Mouse (Mus musculus) CH12.LX (cell line): ENCODE measurements around the gene Cav1. TPM values are rescaled to one million over a fixed set of nuclear protein-coding genes. Genes with fewer than 3 reads are reported as not detected.

Experiments used
- DNase-seq: peaks from one replicate; pipeline ENCODE4 v3.0.0-alpha.2; 2013; ENCODE audit errors: extremely low read depth
- H3K27ac ChIP-seq: 2 replicates; pipeline ENCODE4 v1.5.1; 2012; ENCODE audit warnings: low read depth, mild to moderate bottlenecking, control low read depth, moderate library complexity; ENCODE audit not compliant: insufficient read depth
- H3K27me3 ChIP-seq: replicated peaks from 2 replicates; pipeline ENCODE3; 2012; ENCODE audit warnings: inconsistent platforms
- H3K36me3 ChIP-seq, 2 experiments: replicated peaks in 1 of 2; 2 replicates each; pipeline versions ENCODE3 to v1.6.1; 2012; ENCODE audit warnings: inconsistent platforms in 1 of 2, low read length in 1 of 2, mild to moderate bottlenecking in 1 of 2, mixed read lengths in 1 of 2, moderate library complexity in 1 of 2; ENCODE audit not compliant: control insufficient read depth in 1 of 2, insufficient read depth in 1 of 2
- H3K4me1 ChIP-seq, 2 experiments: 2 replicates each; pipeline ENCODE4 v1.6.1; 2012; ENCODE audit warnings: inconsistent platforms in 1 of 2, moderate library complexity in 1 of 2; ENCODE audit not compliant: insufficient read depth in 2 of 2, control insufficient read depth in 1 of 2
- H3K4me2 ChIP-seq: 2 replicates; pipeline ENCODE4 v1.6.1; 2012; ENCODE audit warnings: low read depth, mild to moderate bottlenecking, control low read depth; ENCODE audit not compliant: poor library complexity, insufficient read depth, severe bottlenecking
- H3K4me3 ChIP-seq, 3 experiments: fragments of 150-350 bp in 1 of 3; sonication (generic) in 1 of 3; replicated peaks in 1 of 3; 2 replicates each; pipeline versions ENCODE3 to v1.5.1; 2011 to 2012; ENCODE audit warnings: low read depth in 2 of 3, low read length in 2 of 3, mild to moderate bottlenecking in 2 of 3, moderate library complexity in 2 of 3, control low read depth in 1 of 3, improper control_type of control experiment in 1 of 3, inconsistent platforms in 1 of 3, mixed read lengths in 1 of 3; ENCODE audit not compliant: poor library complexity in 1 of 3
- H3K79me2 ChIP-seq: replicated peaks from 2 replicates; pipeline ENCODE4 v1.6.1; 2012; ENCODE audit warnings: mild to moderate bottlenecking, moderate library complexity; ENCODE audit not compliant: control insufficient read depth, poor library complexity, insufficient read depth, severe bottlenecking; ENCODE audit errors: extremely low read depth
- H3K9ac ChIP-seq: 2 replicates; pipeline ENCODE4 v1.6.1; 2012; ENCODE audit warnings: low read depth, mild to moderate bottlenecking, control low read depth, moderate library complexity; ENCODE audit not compliant: insufficient read depth
- H3K9me3 ChIP-seq: replicated peaks from 2 replicates; pipeline ENCODE3; 2012; ENCODE audit warnings: low read length, inconsistent platforms, mixed read lengths
- BHLHE40 ChIP-seq: IDR thresholded peaks from 2 replicates; pipeline ENCODE4 v1.6.1; 2011; ENCODE audit warnings: mild to moderate bottlenecking, low read depth, low read length, improper control_type of control experiment
- CTCF ChIP-seq, 2 experiments: IDR thresholded peaks in 1 of 2; conservative IDR thresholded peaks in 1 of 2; 2 replicates each; pipeline ENCODE4 v1.5.1; 2011 to 2012; ENCODE audit warnings: low read depth in 2 of 2, low read length in 2 of 2, improper control_type of control experiment in 1 of 2, inconsistent platforms in 1 of 2, mild to moderate bottlenecking in 1 of 2, moderate library complexity in 1 of 2
- ELF1 ChIP-seq: IDR thresholded peaks from 2 replicates; pipeline ENCODE4 v1.6.1; 2014; ENCODE audit warnings: low read depth, mild to moderate bottlenecking, inconsistent platforms, low read length, improper control_type of control experiment
- GABPA ChIP-seq: IDR thresholded peaks from 2 replicates; pipeline ENCODE4 v1.6.1; 2012; ENCODE audit warnings: low read depth, low read length, improper control_type of control experiment, inconsistent platforms; ENCODE audit not compliant: insufficient replicate concordance
- HCFC1 ChIP-seq: IDR thresholded peaks from 2 replicates; pipeline ENCODE4 v1.6.1; 2012; ENCODE audit warnings: low read depth, mild to moderate bottlenecking, inconsistent platforms, low read length, improper control_type of control experiment
- JUN ChIP-seq: IDR thresholded peaks from 2 replicates; pipeline ENCODE4 v1.6.1; 2011; ENCODE audit warnings: low read depth, mild to moderate bottlenecking, low read length, improper control_type of control experiment, moderate library complexity; ENCODE audit not compliant: insufficient read depth
- KAT2A ChIP-seq: IDR thresholded peaks from 2 replicates; pipeline ENCODE4 v1.6.1; 2012; ENCODE audit warnings: low read length, improper control_type of control experiment, inconsistent platforms; ENCODE audit not compliant: insufficient replicate concordance
- MAX ChIP-seq: IDR thresholded peaks from 2 replicates; pipeline ENCODE4 v1.6.1; 2011; ENCODE audit warnings: low read length, improper control_type of control experiment
- MAZ ChIP-seq: IDR thresholded peaks from 2 replicates; pipeline ENCODE4 v1.6.1; 2012; ENCODE audit warnings: low read depth, mild to moderate bottlenecking, inconsistent platforms, low read length, improper control_type of control experiment, moderate library complexity
- MEF2A ChIP-seq: IDR thresholded peaks from 2 replicates; pipeline ENCODE4 v1.6.1; 2014; ENCODE audit warnings: low read depth, mild to moderate bottlenecking, inconsistent platforms, low read length, improper control_type of control experiment, borderline replicate concordance
- MXI1 ChIP-seq: IDR thresholded peaks from 2 replicates; pipeline ENCODE4 v1.6.1; 2011; ENCODE audit warnings: mild to moderate bottlenecking, low read depth, low read length, improper control_type of control experiment
- MYC ChIP-seq: IDR thresholded peaks from 2 replicates; pipeline ENCODE4 v1.6.1; 2011; ENCODE audit warnings: low read depth, mild to moderate bottlenecking, improper control_type of control experiment, low read length
- NRF1 ChIP-seq: IDR thresholded peaks from 2 replicates; pipeline ENCODE4 v1.6.1; 2014; ENCODE audit warnings: low read depth, mild to moderate bottlenecking, inconsistent platforms, low read length, improper control_type of control experiment, moderate library complexity
- PAX5 ChIP-seq: IDR thresholded peaks from 2 replicates; pipeline ENCODE4 v1.6.1; 2012; ENCODE audit warnings: low read length, inconsistent platforms, mixed read lengths
- POLR2A ChIP-seq: IDR thresholded peaks from 2 replicates; pipeline ENCODE4 v1.6.1; 2011; ENCODE audit warnings: low read depth, mild to moderate bottlenecking, improper control_type of control experiment, low read length
- POLR2AphosphoS2 ChIP-seq: IDR thresholded peaks from 2 replicates; pipeline ENCODE4 v1.6.1; 2011; ENCODE audit warnings: low read depth, low read length, improper control_type of control experiment
- RAD21 ChIP-seq: IDR thresholded peaks from 2 replicates; pipeline ENCODE4 v1.6.1; 2011; ENCODE audit warnings: low read depth, mild to moderate bottlenecking, low read length, improper control_type of control experiment, moderate library complexity
- SIN3A ChIP-seq: IDR thresholded peaks from 2 replicates; pipeline ENCODE4 v1.6.1; 2012; ENCODE audit warnings: low read length, improper control_type of control experiment, inconsistent platforms
- SMC3 ChIP-seq: IDR thresholded peaks from 2 replicates; pipeline ENCODE4 v1.6.1; 2011; ENCODE audit warnings: low read depth, low read length, improper control_type of control experiment
- TCF12 ChIP-seq: IDR thresholded peaks from 2 replicates; pipeline ENCODE4 v1.6.1; 2014; ENCODE audit warnings: low read depth, mild to moderate bottlenecking, inconsistent platforms, low read length, improper control_type of control experiment
- UBTF ChIP-seq: IDR thresholded peaks from 2 replicates; pipeline ENCODE4 v1.6.1; 2012; ENCODE audit warnings: low read depth, mild to moderate bottlenecking, inconsistent platforms, low read length, improper control_type of control experiment, moderate library complexity
- USF2 ChIP-seq: conservative IDR thresholded peaks from 2 replicates; pipeline ENCODE4 v1.6.1; 2011; ENCODE audit warnings: low read depth, low read length, improper control_type of control experiment
- ZC3H11A ChIP-seq: IDR thresholded peaks from 2 replicates; pipeline ENCODE4 v1.6.1; 2012; ENCODE audit warnings: low read depth, mild to moderate bottlenecking, inconsistent platforms, low read length, improper control_type of control experiment
- ZKSCAN1 ChIP-seq: IDR thresholded peaks from 2 replicates; pipeline ENCODE4 v1.6.1; 2012; ENCODE audit warnings: low read depth, inconsistent platforms, low read length, improper control_type of control experiment, borderline replicate concordance
- ZMIZ1 ChIP-seq: IDR thresholded peaks from 2 replicates; pipeline ENCODE4 v1.6.1; 2012; ENCODE audit warnings: low read depth, mild to moderate bottlenecking, inconsistent platforms, low read length, improper control_type of control experiment
- ZNF384 ChIP-seq: IDR thresholded peaks from 2 replicates; pipeline ENCODE4 v1.6.1; 2012; ENCODE audit warnings: low read depth, low read length, improper control_type of control experiment, inconsistent platforms
- dilution Hi-C: fragments of 300-500 bp; cut with MboI; formaldehyde crosslinking; loops from 2 replicates; pipeline ENCODE4 v1.14.3; 2020; ENCODE audit warnings: low sequenced_read_pairs; ENCODE audit not compliant: extremely low pct_unique_long_range_greater_than_20kb, extremely low pct_ligation_motif_present
- in situ Hi-C: fragments of 300-500 bp; cut with MboI; formaldehyde crosslinking; loops from 3 replicates; pipeline ENCODE4 v1.14.3; 2019; ENCODE audit warnings: low sequenced_read_pairs, low pct_ligation_motif_present, low pct_unique_long_range_greater_than_20kb, mixed read lengths
- polyA plus RNA-seq: library from polyadenylated mRNA; unstranded; fragments of >175 nt; gene quantifications from 2 replicates; pipeline ENCODE4 v1.2.1, GENCODE M21; 2012; ENCODE audit warnings: low read depth; ENCODE audit not compliant: insufficient read length
- total RNA-seq, 2 experiments: library from RNA; depleted of rRNA; stranded (reverse); fragments of 300-350 nt in 1 of 2; fragments of >200 nt in 1 of 2; gene quantifications; 2 replicates each; pipeline ENCODE4 v1.2.3; 2012 to 2014

Cav1 gene
- total and polyA plus RNA-seq, 3 experiments: not detected

DNA sequence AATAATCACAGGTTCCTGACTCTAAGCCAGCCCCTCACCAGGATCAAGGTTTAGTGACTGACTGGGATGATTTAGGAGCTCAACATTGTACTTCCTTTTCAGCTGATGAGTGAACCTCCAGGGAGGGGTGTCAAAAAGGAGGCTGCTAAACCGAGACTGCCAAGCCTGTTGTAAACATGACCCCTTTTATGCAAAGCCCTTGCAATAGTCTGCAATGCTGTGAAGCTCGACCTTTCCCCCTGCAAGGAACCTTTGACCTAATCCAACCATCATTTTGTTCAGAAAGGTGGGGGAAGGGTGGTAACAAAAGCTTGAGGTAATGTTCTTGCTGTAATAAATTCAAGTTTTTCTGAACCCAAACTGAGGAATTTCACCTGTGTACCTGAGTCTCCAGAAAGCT lies 34.3 kb downstream of the Cav1 start:
- dilution Hi-C loops: no loop called here
- peak; percentile 3 for DNase-seq

DNA sequence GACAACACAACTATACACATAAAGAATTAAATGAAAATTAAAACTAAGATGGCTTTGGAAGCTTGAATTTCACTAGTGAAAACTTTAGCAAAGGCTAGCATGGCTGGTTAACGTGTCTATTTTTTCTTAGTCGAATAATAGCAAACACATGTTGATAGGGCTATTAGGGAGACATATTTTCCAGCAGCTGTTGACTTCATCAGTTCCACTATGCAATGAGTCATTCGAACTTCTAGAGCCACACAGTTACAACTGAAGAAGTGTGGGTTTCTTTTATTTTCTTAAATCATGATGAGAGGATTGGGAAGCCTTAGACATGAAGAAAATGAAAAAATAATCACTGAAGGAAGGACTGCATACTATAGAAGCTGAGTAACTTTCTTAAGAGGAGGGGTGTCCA lies 41.9 kb downstream of the Cav1 start:
- Histone ChIP-seq H3K36me3 (no peaks in the 10 kb centered on the region), H3K27ac (no peak overlapping the region), H3K4me2 (no peak overlapping the region), H3K4me3 (no peak overlapping the region), H3K4me1 (no peaks in the 10 kb centered on the region), H3K79me2 (no peaks in the 10 kb centered on the region), H3K9ac (no peak overlapping the region), H3K9me3 (no peaks in the 10 kb centered on the region), H3K27me3 (no peaks in the 10 kb centered on the region)
- dilution Hi-C loops (no loop called here), in situ Hi-C loops (no loop called here)
- no peak for DNase-seq
- TF ChIP-seq POLR2AphosphoS2: no peak
- TF ChIP-seq SMC3: no peak
- no peak for TF ChIP-seq GABPA
- no peak for TF ChIP-seq MAZ
- no peak for TF ChIP-seq PAX5
- no peak for TF ChIP-seq UBTF
- no peak for TF ChIP-seq JUN
- no peak for TF ChIP-seq SIN3A
- TF ChIP-seq ZKSCAN1: no peak
- no peak for TF ChIP-seq MXI1

More for the DNA sequence above, 34.3 kb downstream of the Cav1 start:
- Histone ChIP-seq H3K27ac (no peak overlapping the region), H3K9me3 (no peaks in the 10 kb centered on the region), H3K4me1 (peaks cover 4 to 25% of the 10 kb centered on the region in 2 experiments), H3K9ac (peak overlapping the region; percentile 40; the same call in 1 of the 2 replicates), H3K4me3 (no peak overlapping the region), H3K79me2 (no peaks in the 10 kb centered on the region), H3K27me3 (no peaks in the 10 kb centered on the region), H3K4me2 (peak overlapping the region; percentile 75), H3K36me3 (no peaks in the 10 kb centered on the region)
- no peak for TF ChIP-seq MAX
- in situ Hi-C loops: no loop called here

DNA sequence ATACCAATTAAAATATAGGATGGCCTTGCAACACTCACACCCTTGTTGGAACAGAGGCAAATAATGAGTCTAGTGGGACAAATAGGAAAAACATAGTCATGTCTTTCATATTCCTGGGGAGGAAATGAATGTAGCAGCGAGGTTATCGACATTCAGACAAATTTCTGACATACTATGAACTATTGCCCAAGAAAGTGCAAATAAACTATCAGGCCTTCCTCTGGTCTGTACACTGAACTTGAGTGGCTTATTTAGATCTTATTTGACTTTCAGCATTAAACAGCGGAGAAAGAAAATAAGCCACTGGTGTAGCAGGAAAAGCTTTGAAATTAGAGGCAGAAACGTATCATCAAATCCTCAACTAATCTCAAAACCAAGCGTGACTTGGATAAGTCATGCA lies 44.7 kb downstream of the Cav1 start:
- H3K27me3 ChIP-seq: no peaks in the 10 kb centered on the region
- TF ChIP-seq RAD21: no peak
- TF ChIP-seq ELF1: no peak
- TF ChIP-seq CTCF (conservative IDR thresholded peaks at IDR 0.05 in 1 of 2, IDR thresholded peaks at IDR 0.05 in 1 of 2; ENCODE audit: low read depth in 2 of 2, low read length in 2 of 2): no peak
- no peak for TF ChIP-seq ZKSCAN1
- TF ChIP-seq KAT2A: no peak
- TF ChIP-seq ZMIZ1: no peak
- no peak for TF ChIP-seq ZC3H11A
- no peak for TF ChIP-seq UBTF
- TF ChIP-seq BHLHE40: no peak
- TF ChIP-seq POLR2AphosphoS2: no peak
- no peak for TF ChIP-seq USF2
- no peak for TF ChIP-seq NRF1
- no peak for TF ChIP-seq TCF12
- no peak for TF ChIP-seq HCFC1
- no peak for TF ChIP-seq MYC
- TF ChIP-seq SIN3A: no peak
- TF ChIP-seq POLR2A: no peak
- no peak for TF ChIP-seq MEF2A
- no peak for TF ChIP-seq ZNF384
- no peak overlapping the region for H3K4me2 ChIP-seq
- in situ Hi-C loops: no loop called here
- no peaks in the 10 kb centered on the region for H3K4me1 ChIP-seq
- no peak for DNase-seq
- H3K27ac ChIP-seq: no peak overlapping the region
- H3K4me3 ChIP-seq: no peak overlapping the region
- no peak overlapping the region for H3K9ac ChIP-seq
- dilution Hi-C loops: no loop called here
- no peaks in the 10 kb centered on the region for H3K9me3 ChIP-seq
- no peaks in the 10 kb centered on the region for H3K79me2 ChIP-seq
- no peaks in the 10 kb centered on the region for H3K36me3 ChIP-seq
